Mouse (Mus musculus) olfactory bulb, adult 2 months (tissue): ENCODE data around the gene Cadm3. TPM values are rescaled to one million over a fixed set of nuclear protein-coding genes. Genes with fewer than 3 reads are reported as not detected.

Experiments used
- H3K27ac ChIP-seq: fragments of 200-500 bp; 2 replicates; pipeline ENCODE4 v1.5.1; 2012; ENCODE audit warnings: low read depth, low read length; ENCODE audit not compliant: insufficient read depth
- H3K4me1 ChIP-seq: fragments of 200-500 bp; 2 replicates; pipeline ENCODE4 v1.6.1; 2012; ENCODE audit warnings: low read length; ENCODE audit not compliant: control insufficient read depth, insufficient read depth
- H3K4me3 ChIP-seq: fragments of 200-500 bp; 2 replicates; pipeline ENCODE4 v1.5.1; 2012; ENCODE audit warnings: mild to moderate bottlenecking, low read depth, low read length, moderate library complexity; ENCODE audit not compliant: insufficient read depth
- CTCF ChIP-seq: fragments of 200-500 bp; IDR thresholded peaks from 2 replicates; pipeline ENCODE4 v1.5.1; 2012; ENCODE audit warnings: low read depth, mild to moderate bottlenecking, low read length, moderate library complexity; ENCODE audit not compliant: insufficient read depth
- POLR2A ChIP-seq: fragments of 200-500 bp; IDR thresholded peaks from 2 replicates; pipeline ENCODE4 v1.6.1; 2012; ENCODE audit warnings: mild to moderate bottlenecking, low read depth, low read length, moderate library complexity; ENCODE audit not compliant: insufficient read depth
- WGBS: fragments of 180-500 bp; shearing (Covaris S2); methylation state at CpG from one replicate; pipeline ENCODE4 v1.1.7; 2018; 5-methylcytosine and 5-hydroxymethylcytosine counted together
- polyA plus RNA-seq: library from polyadenylated mRNA; stranded (reverse); fragments of >200 nt; gene quantifications from 2 replicates; pipeline ENCODE4 v1.2.4, GENCODE M21; 2012; ENCODE audit warnings: low replicate concordance; ENCODE audit not compliant: missing spikeins, insufficient read depth, insufficient read length

Cadm3 gene
- polyA plus RNA-seq, 1 experiment, result not detected

DNA sequence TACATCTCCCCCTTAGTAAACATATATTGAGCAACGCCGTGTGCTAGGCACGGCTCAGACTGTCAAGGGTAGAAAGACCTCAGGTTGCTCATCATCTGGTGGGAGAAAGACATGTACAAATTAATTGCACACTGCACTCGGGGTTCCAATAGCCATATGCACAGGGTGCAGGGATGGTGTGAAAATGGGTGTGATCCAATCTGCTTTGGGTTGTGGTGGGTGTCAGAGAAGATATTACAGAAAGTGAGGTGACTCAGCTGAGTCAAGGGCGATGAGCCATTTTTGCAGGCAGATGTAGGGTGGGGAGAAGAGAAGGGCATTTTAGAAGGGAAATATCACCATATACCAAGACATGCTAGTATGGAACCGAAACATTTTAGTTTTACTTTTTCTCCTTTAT, 13.9 kb upstream of the Cadm3 start:
- no peaks in the 10 kb centered on the region for H3K4me1 ChIP-seq
- H3K4me3 ChIP-seq, result no peak overlapping the region
- TF ChIP-seq POLR2A (no peak), CTCF (no peak)
- H3K27ac ChIP-seq, result no peak overlapping the region
- WGBS, result 65% methylated on average over 6 of the region's 6 CpGs

DNA sequence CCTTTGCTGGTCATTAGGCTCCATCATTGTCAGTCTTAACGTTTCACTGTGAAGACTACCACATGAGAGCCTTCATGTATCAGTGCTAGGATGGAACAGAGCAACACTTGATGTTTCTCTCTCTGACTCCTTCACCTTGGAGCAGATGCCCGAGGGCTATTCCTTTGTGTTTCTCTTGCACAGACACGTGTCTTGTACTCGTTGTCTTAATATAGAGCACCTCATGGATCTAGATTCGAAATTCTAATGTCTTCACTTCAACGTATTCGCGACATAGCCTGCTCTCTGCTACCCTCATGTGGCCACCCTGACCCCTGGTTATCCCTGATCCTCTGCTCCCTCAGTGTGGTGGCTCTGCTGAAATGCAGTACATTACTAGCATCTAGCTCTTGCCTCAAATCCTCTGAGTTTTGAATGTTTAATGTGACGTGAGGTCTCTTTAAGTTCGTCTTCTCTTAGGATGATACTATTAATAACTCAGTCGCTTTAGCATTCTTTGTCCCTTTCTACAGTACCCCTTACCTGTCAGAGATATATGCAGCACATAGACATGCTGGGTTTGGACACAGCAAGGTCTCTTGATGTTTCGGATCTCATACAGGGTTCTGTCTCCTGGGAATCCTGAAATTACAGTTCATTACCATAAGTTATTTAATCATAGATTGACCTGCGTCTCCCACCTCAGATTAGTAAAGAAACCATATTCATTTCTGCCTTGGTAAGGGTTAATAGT, 10.1 kb upstream of the Cadm3 start:
- TF ChIP-seq CTCF (peak; percentile 57; the same call in 1 of the 2 replicates), POLR2A (no peak)
- H3K4me3 ChIP-seq, result no peak overlapping the region
- 20% methylated on average over 13 of the region's 13 CpGs for WGBS
- no peak overlapping the region for H3K27ac ChIP-seq
- H3K4me1 ChIP-seq, result no peaks in the 10 kb centered on the region

- no peak for TF ChIP-seq CTCF
- TF ChIP-seq POLR2A, result no peak
- 88% methylated on average over 7 of the region's 7 CpGs for WGBS
Observed at GRCm38 (mm10) chr1:173374020-173374419, 6.5 kb upstream of the Cadm3 start.

GRCm38 (mm10) chr1:173371586-173371985, 4.1 kb upstream of the Cadm3 start:
- no peak overlapping the region for H3K27ac ChIP-seq
- WGBS, result 86% methylated on average over 6 of the region's 6 CpGs
- no peak overlapping the region for H3K4me3 ChIP-seq
- H3K4me1 ChIP-seq, result peaks cover 5% of the 10 kb centered on the region; the same call in 1 of the 2 replicates
- TF ChIP-seq POLR2A (no peak), CTCF (no peak)

More at GRCm38 (mm10) chr1:173374020-173374419, 6.5 kb upstream of the Cadm3 start:
- Histone ChIP-seq H3K4me1 (0 out of 2 replicates have a peak, but pooled peaks cover 2% of the 10 kb centered on the region), H3K4me3 (no peak overlapping the region), H3K27ac (no peak overlapping the region)

GRCm38 (mm10) chr1:173370456-173370855, 3.0 kb upstream of the Cadm3 start:
- 63% methylated on average over 6 of the region's 6 CpGs for WGBS
- TF ChIP-seq POLR2A (no peak), CTCF (no peak)
- Histone ChIP-seq H3K4me1 (peaks cover 12% of the 10 kb centered on the region), H3K27ac (no peak overlapping the region), H3K4me3 (no peak overlapping the region)

DNA sequence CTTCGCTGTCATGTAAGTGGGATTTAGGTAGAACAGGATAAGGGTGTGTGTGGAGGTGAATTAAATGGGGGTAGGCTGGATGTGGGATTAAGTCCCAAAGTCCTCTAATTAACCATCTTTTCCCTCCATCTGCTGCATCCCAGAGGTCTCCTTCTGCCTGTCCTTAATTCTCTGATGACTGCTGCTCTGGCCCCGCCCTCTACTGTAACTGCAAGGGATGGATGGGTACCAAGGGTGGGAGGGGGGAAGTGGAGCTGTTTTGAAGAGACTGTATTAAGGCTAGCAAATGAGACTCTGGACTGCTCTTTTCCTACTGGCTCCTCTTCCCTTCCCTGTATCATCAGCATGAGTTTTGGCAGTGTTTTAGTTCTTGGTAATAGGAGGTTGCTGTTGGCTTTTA, 2.1 kb upstream of the Cadm3 start:
- no peak overlapping the region for H3K27ac ChIP-seq
- TF ChIP-seq CTCF, result no peak
- peaks cover 13% of the 10 kb centered on the region for H3K4me1 ChIP-seq
- no peak overlapping the region for H3K4me3 ChIP-seq
- WGBS, result 96% methylated on average over 2 of the region's 2 CpGs

GRCm38 (mm10) chr1:173366701-173367355, 667 bp downstream of the Cadm3 start:
- H3K27ac ChIP-seq, result peak overlapping the region; percentile 86
- H3K4me1 ChIP-seq, result peaks cover 13% of the 10 kb centered on the region
- peak overlapping the region; percentile 98 for H3K4me3 ChIP-seq
- under 1% methylated on average over 31 of the region's 31 CpGs for WGBS
- no peak for TF ChIP-seq POLR2A

- 4% methylated on average over 12 of the region's 13 CpGs for WGBS
- peaks cover 13% of the 10 kb centered on the region for H3K4me1 ChIP-seq
- H3K27ac ChIP-seq, result no peak overlapping the region
- H3K4me3 ChIP-seq, result peak overlapping the region; percentile 98
- no peak for TF ChIP-seq POLR2A
- no peak for TF ChIP-seq CTCF
Observed at GRCm38 (mm10) chr1:173365970-173366409, 1.5 kb downstream of the Cadm3 start.

DNA sequence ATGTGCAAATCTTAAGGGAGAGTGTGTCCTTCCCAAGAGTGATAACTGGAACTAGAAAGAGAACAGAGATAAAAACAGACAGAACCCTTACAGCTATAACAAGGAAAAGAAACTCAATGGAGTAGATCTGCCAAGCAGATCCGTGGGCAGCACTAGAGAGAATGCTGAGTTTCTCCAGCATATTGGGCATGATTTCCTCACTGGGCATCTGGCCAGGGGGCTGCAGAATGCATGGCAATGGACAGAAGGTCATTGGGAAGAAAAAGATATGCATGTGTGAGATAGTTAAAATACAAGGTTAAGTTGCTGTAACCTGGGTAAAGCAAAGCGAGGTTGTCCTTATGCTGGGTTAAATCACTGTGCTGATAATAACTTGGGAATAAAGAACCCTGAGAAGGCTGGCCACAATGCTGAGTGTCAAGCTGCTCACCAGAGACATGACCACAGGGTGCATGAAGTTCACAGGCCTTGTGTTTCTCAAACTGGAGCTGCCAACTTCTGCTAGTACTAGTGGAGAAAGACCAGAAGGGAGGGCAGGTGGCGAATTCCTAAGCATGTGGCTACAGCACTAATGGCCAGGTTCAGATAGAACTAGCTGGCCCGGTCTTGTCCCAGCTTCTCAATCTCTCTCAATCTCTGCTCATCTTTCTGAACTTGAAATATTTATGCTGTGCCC, 3.2 kb downstream of the Cadm3 start:
- 74% methylated on average over 4 of the region's 4 CpGs for WGBS
- no peak overlapping the region for H3K27ac ChIP-seq
- peaks cover 14% of the 10 kb centered on the region for H3K4me1 ChIP-seq
- no peak for TF ChIP-seq CTCF
- TF ChIP-seq POLR2A, result no peak
- H3K4me3 ChIP-seq, result no peak overlapping the region
